Mouse (Mus musculus) forebrain, embryonic 11.5 days (tissue): ENCODE data around the gene Maml3. TPM values are rescaled to one million over a fixed set of nuclear protein-coding genes. Genes with fewer than 3 reads are reported as not detected.

Source experiments
- ATAC-seq: fragments of 200-750 bp; cut with Nextera tagmentation; replicated peaks from 2 replicates; pipeline ENCODE4 v1.8.0; 2017; ENCODE audit warnings: moderate TSS enrichment; ENCODE audit not compliant: low FRiP score
- DNase-seq: peaks from one replicate; pipeline ENCODE4 v3.0.0-alpha.2; 2017; ENCODE audit warnings: low spot score
- H3K27ac ChIP-seq: fragments of 300-500 bp; sonication (generic); 2 replicates; pipeline ENCODE4 v1.5.1; 2014; ENCODE audit warnings: low read depth, low read length
- H3K27me3 ChIP-seq: fragments of 300-500 bp; sonication (generic); 2 replicates; pipeline ENCODE4 v1.6.1; 2014; ENCODE audit warnings: mild to moderate bottlenecking, low read length, mixed read lengths; ENCODE audit not compliant: control insufficient read depth, insufficient read depth
- H3K36me3 ChIP-seq: fragments of 300-500 bp; sonication (generic); 2 replicates; pipeline ENCODE4 v1.6.1; 2014; ENCODE audit warnings: mild to moderate bottlenecking, low read length, moderate library complexity, mixed read lengths; ENCODE audit not compliant: control insufficient read depth, insufficient read depth
- H3K4me1 ChIP-seq: fragments of 300-500 bp; sonication (generic); replicated peaks from 2 replicates; pipeline ENCODE4 v1.6.1; 2014; ENCODE audit warnings: low read length, mixed read lengths; ENCODE audit not compliant: control insufficient read depth, insufficient read depth
- H3K4me2 ChIP-seq: fragments of 300-500 bp; sonication (generic); 2 replicates; pipeline ENCODE4 v1.6.1; 2014; ENCODE audit warnings: low read depth, mild to moderate bottlenecking, low read length, moderate library complexity, mixed read lengths; ENCODE audit not compliant: severe bottlenecking
- H3K4me3 ChIP-seq: fragments of 300-500 bp; sonication (generic); 2 replicates; pipeline ENCODE4 v1.5.1; 2014; ENCODE audit warnings: low read depth, low read length
- H3K9ac ChIP-seq: fragments of 300-500 bp; sonication (generic); 2 replicates; pipeline ENCODE4 v1.6.1; 2014; ENCODE audit warnings: low read length
- H3K9me3 ChIP-seq: fragments of 300-500 bp; sonication (generic); 2 replicates; pipeline ENCODE4 v1.6.1; 2016; ENCODE audit warnings: low read length, mixed read lengths; ENCODE audit not compliant: control insufficient read depth
- WGBS: fragments of 180-500 bp; shearing (Covaris S2); extraction: QIAGEN DNeasy Blood & Tissue Kit; methylation state at CpG from one replicate; pipeline ENCODE4 v1.1.7; 2014; 5-methylcytosine and 5-hydroxymethylcytosine counted together
- polyA plus RNA-seq: library from polyadenylated mRNA; unstranded; fragments of >200 nt; fragmentation: Nextera tagmentation; extraction: Ambion mirVana; gene quantifications from 2 replicates; pipeline ENCODE4 v1.2.1, GENCODE M21; 2014

Gene Maml3
- polyA plus RNA-seq, 1 experiment from 2014 or later: 7.5 TPM

- ATAC-seq (no peak), DNase-seq (no peak)
- H3K36me3 ChIP-seq: no peaks in the 10 kb centered on the region
- peaks cover 8% of the 10 kb centered on the region for H3K4me1 ChIP-seq
- no peak overlapping the region for H3K4me3 ChIP-seq
- no peak overlapping the region for H3K27ac ChIP-seq
- H3K4me2 ChIP-seq: no peak overlapping the region
- H3K9ac ChIP-seq: no peak overlapping the region
- H3K9me3 ChIP-seq: no peaks in the 10 kb centered on the region
- H3K27me3 ChIP-seq: no peaks in the 10 kb centered on the region
- 93% methylated on average over 2 of the region's 2 CpGs for WGBS
These were observed 146.1 kb downstream of the Maml3 start for GRCm38 (mm10) chr3:51958751-51959150.

GRCm38 (mm10) chr3:51954441-51954840 lies 150.4 kb downstream of the Maml3 start:
- Histone ChIP-seq H3K36me3 (no peaks in the 10 kb centered on the region), H3K27me3 (no peaks in the 10 kb centered on the region), H3K4me2 (no peak overlapping the region), H3K4me1 (no peaks in the 10 kb centered on the region), H3K9ac (no peak overlapping the region), H3K4me3 (no peak overlapping the region), H3K9me3 (no peaks in the 10 kb centered on the region), H3K27ac (no peak overlapping the region)
- WGBS: 87% methylated on average over 4 of the region's 4 CpGs
- no peak for DNase-seq
- no peak for ATAC-seq

GRCm38 (mm10) chr3:51953927-51954326 lies 150.9 kb downstream of the Maml3 start:
- WGBS: 77% methylated on average over 11 of the region's 11 CpGs

GRCm38 (mm10) chr3:51952728-51953623 lies 151.9 kb downstream of the Maml3 start:
- no peak overlapping the region for H3K4me3 ChIP-seq
- H3K4me1 ChIP-seq: no peaks in the 10 kb centered on the region
- peak overlapping the region; percentile 26; the same call in 1 of the 2 replicates for H3K4me2 ChIP-seq
- H3K9ac ChIP-seq: no peak overlapping the region
- H3K27ac ChIP-seq: no peak overlapping the region
- no peak for ATAC-seq
- H3K27me3 ChIP-seq: no peaks in the 10 kb centered on the region
- H3K9me3 ChIP-seq: no peaks in the 10 kb centered on the region
- 78% methylated on average over 33 of the region's 33 CpGs for WGBS
- no peak for DNase-seq
- H3K36me3 ChIP-seq: no peaks in the 10 kb centered on the region

More at GRCm38 (mm10) chr3:51953927-51954326, 150.9 kb downstream of the Maml3 start:
- H3K4me1 ChIP-seq: no peaks in the 10 kb centered on the region
- DNase-seq (no peak), ATAC-seq (no peak)
- no peak overlapping the region for H3K9ac ChIP-seq
- no peaks in the 10 kb centered on the region for H3K9me3 ChIP-seq
- H3K36me3 ChIP-seq: no peaks in the 10 kb centered on the region
- no peaks in the 10 kb centered on the region for H3K27me3 ChIP-seq
- no peak overlapping the region for H3K4me3 ChIP-seq
- no peak overlapping the region for H3K4me2 ChIP-seq
- H3K27ac ChIP-seq: no peak overlapping the region

- Histone ChIP-seq H3K9ac (no peak overlapping the region), H3K27me3 (no peaks in the 10 kb centered on the region), H3K27ac (no peak overlapping the region), H3K4me2 (no peak overlapping the region), H3K4me3 (no peak overlapping the region), H3K4me1 (no peaks in the 10 kb centered on the region), H3K36me3 (no peaks in the 10 kb centered on the region), H3K9me3 (no peaks in the 10 kb centered on the region)
- ATAC-seq: no peak
- DNase-seq: no peak
- WGBS: 84% methylated on average over 9 of the region's 9 CpGs
These were observed 152.6 kb downstream of the Maml3 start for GRCm38 (mm10) chr3:51952267-51952666.

- Histone ChIP-seq H3K9ac (no peak overlapping the region), H3K27ac (no peak overlapping the region), H3K4me2 (no peak overlapping the region), H3K27me3 (no peaks in the 10 kb centered on the region), H3K9me3 (no peaks in the 10 kb centered on the region), H3K4me3 (no peak overlapping the region), H3K36me3 (no peaks in the 10 kb centered on the region), H3K4me1 (no peaks in the 10 kb centered on the region)
- no peak for ATAC-seq
- WGBS: 96% methylated on average over 8 of the region's 8 CpGs
- no peak for DNase-seq
These were observed 155.2 kb downstream of the Maml3 start for GRCm38 (mm10) chr3:51949651-51950050.

GRCm38 (mm10) chr3:51947168-51947567 lies 157.7 kb downstream of the Maml3 start:
- H3K4me2 ChIP-seq: no peak overlapping the region

GRCm38 (mm10) chr3:51943642-51944041 lies 161.2 kb downstream of the Maml3 start:
- Histone ChIP-seq H3K4me3 (no peak overlapping the region), H3K4me1 (no peaks in the 10 kb centered on the region; the same call in 1 of the 2 replicates), H3K9ac (no peak overlapping the region), H3K4me2 (no peak overlapping the region), H3K27ac (no peak overlapping the region), H3K27me3 (no peaks in the 10 kb centered on the region), H3K36me3 (no peaks in the 10 kb centered on the region), H3K9me3 (no peaks in the 10 kb centered on the region)
- ATAC-seq (no peak), DNase-seq (no peak)
- WGBS: 90% methylated on average over 8 of the region's 8 CpGs

More at GRCm38 (mm10) chr3:51947168-51947567, 157.7 kb downstream of the Maml3 start:
- Histone ChIP-seq H3K27ac (no peak overlapping the region), H3K9me3 (no peaks in the 10 kb centered on the region), H3K36me3 (no peaks in the 10 kb centered on the region), H3K27me3 (no peaks in the 10 kb centered on the region), H3K4me3 (no peak overlapping the region), H3K9ac (no peak overlapping the region), H3K4me1 (no peaks in the 10 kb centered on the region)
- WGBS: 95% methylated on average over 3 of the region's 3 CpGs
- no peak for DNase-seq
- no peak for ATAC-seq

- no peaks in the 10 kb centered on the region for H3K9me3 ChIP-seq
- no peak overlapping the region for H3K4me3 ChIP-seq
- H3K27me3 ChIP-seq: no peaks in the 10 kb centered on the region
- DNase-seq (no peak), ATAC-seq (no peak)
- WGBS: 87% methylated on average over 8 of the region's 8 CpGs
- H3K36me3 ChIP-seq: no peaks in the 10 kb centered on the region
- H3K9ac ChIP-seq: no peak overlapping the region
- H3K4me1 ChIP-seq: no peaks in the 10 kb centered on the region; the same call in 1 of the 2 replicates
- H3K27ac ChIP-seq: no peak overlapping the region
- H3K4me2 ChIP-seq: no peak overlapping the region
These were observed 163.1 kb downstream of the Maml3 start for GRCm38 (mm10) chr3:51941781-51942180.
